Mouse (Mus musculus): Measurements from ENCODE around the gene Ppp2r3a. TPM values are rescaled to one million over a fixed set of nuclear protein-coding genes. Genes with fewer than 3 reads are reported as not detected.

Ppp2r3a gene
- polyA plus RNA-seq, 1 experiment, result 14.3 TPM

DNA sequence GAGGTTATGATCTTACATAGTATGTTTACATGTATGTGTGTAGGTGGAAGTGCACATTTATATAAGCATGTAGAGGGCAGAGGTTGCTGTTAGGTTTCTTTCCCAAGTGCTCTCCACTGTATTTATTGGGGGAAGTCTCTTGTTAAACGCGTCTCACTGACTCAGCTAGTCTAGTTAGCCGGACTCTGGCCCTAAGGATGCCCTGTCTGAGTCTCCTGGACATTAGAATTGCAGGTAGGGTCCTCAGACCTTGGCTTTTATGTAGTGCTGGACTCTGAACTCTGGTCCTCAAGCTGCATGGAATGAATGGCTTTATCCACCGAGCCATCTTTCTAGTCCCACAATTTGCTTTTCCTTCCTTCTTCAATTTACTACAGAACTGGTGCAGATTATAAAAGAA lies 108.0 kb downstream of the Ppp2r3a start:
- Histone ChIP-seq H3K4me1 (ENCODE audit: control insufficient read depth, insufficient read depth, low read length) (no peaks in the 10 kb centered on the region), H3K27me3 (ENCODE audit: control insufficient read depth, insufficient read depth, low read length, poor library complexity, severe bottlenecking) (no peaks in the 10 kb centered on the region), H3K9me3 (replicated peaks; ENCODE audit: control insufficient read depth, insufficient read depth, low read length, poor library complexity, severe bottlenecking) (no peaks in the 10 kb centered on the region), H3K36me3 (ENCODE audit: control insufficient read depth, insufficient read depth, low read length, poor library complexity, severe bottlenecking) (no peaks in the 10 kb centered on the region), H3K27ac (ENCODE audit: insufficient read depth, low read length) (no peak overlapping the region), H3K9ac (ENCODE audit: low read depth, poor library complexity, severe bottlenecking) (no peak overlapping the region), H3K4me3 (ENCODE audit: low read depth, low read length) (no peak overlapping the region)
- TF ChIP-seq POLR2A (IDR thresholded peaks at IDR 0.05; ENCODE audit: insufficient read depth, low read length) (no peak), EP300 (IDR thresholded peaks at IDR 0.05; ENCODE audit: insufficient read depth, low read depth, low read length) (no peak), CTCF (IDR thresholded peaks at IDR 0.05; ENCODE audit: low read depth, low read length) (no peak)

DNA sequence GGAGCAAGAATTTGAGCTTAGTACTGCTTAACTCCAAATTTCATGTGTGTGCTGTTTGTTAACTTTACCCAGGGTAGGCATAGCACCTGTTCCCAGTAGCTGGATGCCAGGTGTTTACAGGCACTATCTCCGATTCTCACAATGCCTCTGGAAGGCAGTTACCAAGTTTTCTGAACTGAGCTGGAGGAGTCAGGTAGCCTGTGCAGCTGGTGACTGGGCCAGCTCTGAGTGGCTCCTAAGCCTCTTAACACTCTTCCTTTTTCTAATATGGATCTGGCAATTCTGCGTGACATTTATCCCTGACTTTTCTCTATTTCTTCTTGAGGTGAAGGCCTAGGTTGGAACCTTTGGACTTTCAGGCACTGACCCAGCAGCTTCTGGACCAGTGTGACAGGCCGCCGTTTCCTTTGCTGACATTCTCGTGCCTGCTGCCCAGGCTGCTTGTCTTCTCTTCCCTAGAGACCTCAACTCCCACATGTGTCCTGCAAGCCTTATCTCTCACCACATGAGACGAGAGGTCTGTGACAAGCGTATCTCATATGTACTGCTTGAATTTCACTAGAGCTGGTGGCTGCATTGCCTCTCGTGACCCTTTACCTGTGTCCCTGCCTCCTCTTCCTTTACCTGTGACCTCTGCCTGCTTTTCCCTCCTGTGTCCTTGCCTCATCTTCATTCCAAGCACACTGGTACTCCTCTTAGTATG lies 137.3 kb downstream of the Ppp2r3a start:
- H3K4me1 ChIP-seq (ENCODE audit: control insufficient read depth, insufficient read depth, low read length), result no peaks in the 10 kb centered on the region
- H3K9ac ChIP-seq (ENCODE audit: low read depth, poor library complexity, severe bottlenecking), result no peak overlapping the region
- no peak overlapping the region for H3K4me3 ChIP-seq (ENCODE audit: low read depth, low read length)
- H3K27ac ChIP-seq (ENCODE audit: insufficient read depth, low read length), result no peak overlapping the region
- H3K27me3 ChIP-seq (ENCODE audit: control insufficient read depth, insufficient read depth, low read length, poor library complexity, severe bottlenecking), result no peaks in the 10 kb centered on the region
- no peak for TF ChIP-seq POLR2A (IDR thresholded peaks at IDR 0.05; ENCODE audit: insufficient read depth, low read length)
- TF ChIP-seq EP300 (IDR thresholded peaks at IDR 0.05; ENCODE audit: insufficient read depth, low read depth, low read length), result no peak
- no peak for TF ChIP-seq CTCF (IDR thresholded peaks at IDR 0.05; ENCODE audit: low read depth, low read length)
- H3K36me3 ChIP-seq (ENCODE audit: control insufficient read depth, insufficient read depth, low read length, poor library complexity, severe bottlenecking), result no peaks in the 10 kb centered on the region
- no peaks in the 10 kb centered on the region for H3K9me3 ChIP-seq (replicated peaks; ENCODE audit: control insufficient read depth, insufficient read depth, low read length, poor library complexity, severe bottlenecking)

DNA sequence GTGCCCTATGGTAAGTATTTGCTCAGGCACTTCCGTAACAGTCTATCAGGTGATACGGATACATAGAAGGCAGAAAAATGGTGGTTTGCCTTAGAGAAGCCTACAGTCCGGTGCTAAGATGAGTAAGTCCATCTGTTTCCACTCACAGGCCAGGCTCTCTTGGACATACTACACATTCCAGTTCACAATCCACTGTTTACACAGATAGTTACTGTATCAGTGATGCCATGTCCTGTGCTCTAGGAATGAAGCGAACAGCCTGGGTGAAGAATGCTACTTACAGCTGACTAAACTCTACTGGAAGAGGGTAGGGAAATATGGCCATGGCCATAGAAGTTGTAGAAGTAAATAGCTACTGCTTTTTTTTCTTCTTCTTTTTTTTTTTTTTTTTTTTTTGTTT lies 138.3 kb downstream of the Ppp2r3a start:
- H3K4me3 ChIP-seq (ENCODE audit: low read depth, low read length), result no peak overlapping the region
- no peaks in the 10 kb centered on the region for H3K27me3 ChIP-seq (ENCODE audit: control insufficient read depth, insufficient read depth, low read length, poor library complexity, severe bottlenecking)
- no peak for TF ChIP-seq POLR2A (IDR thresholded peaks at IDR 0.05; ENCODE audit: insufficient read depth, low read length)
- TF ChIP-seq EP300 (IDR thresholded peaks at IDR 0.05; ENCODE audit: insufficient read depth, low read depth, low read length), result no peak
- TF ChIP-seq CTCF (IDR thresholded peaks at IDR 0.05; ENCODE audit: low read depth, low read length), result no peak
- no peak overlapping the region for H3K27ac ChIP-seq (ENCODE audit: insufficient read depth, low read length)
- H3K9ac ChIP-seq (ENCODE audit: low read depth, poor library complexity, severe bottlenecking), result no peak overlapping the region
- H3K9me3 ChIP-seq (replicated peaks; ENCODE audit: control insufficient read depth, insufficient read depth, low read length, poor library complexity, severe bottlenecking), result no peaks in the 10 kb centered on the region
- no peaks in the 10 kb centered on the region for H3K36me3 ChIP-seq (ENCODE audit: control insufficient read depth, insufficient read depth, low read length, poor library complexity, severe bottlenecking)
- H3K4me1 ChIP-seq (ENCODE audit: control insufficient read depth, insufficient read depth, low read length), result no peaks in the 10 kb centered on the region

DNA sequence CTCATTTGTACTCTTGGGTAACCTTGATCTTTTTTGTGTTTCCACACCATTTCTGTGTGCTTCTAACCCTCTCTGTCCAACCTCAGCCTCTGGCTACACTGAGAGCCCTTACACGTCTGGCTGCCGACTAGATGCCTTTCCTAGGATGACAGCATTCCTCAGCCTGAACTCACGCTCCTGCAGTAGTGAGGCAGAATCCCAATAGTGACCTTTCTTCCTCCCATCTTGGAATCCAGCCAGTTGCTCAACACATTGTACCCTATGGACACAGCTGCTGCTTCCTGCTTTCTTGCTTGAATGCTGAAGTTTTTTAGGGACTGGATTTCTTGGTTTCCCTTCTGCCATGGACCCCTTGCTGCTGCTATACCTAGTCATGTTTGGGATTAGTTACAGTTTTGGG lies 141.6 kb downstream of the Ppp2r3a start:
- no peaks in the 10 kb centered on the region for H3K9me3 ChIP-seq (replicated peaks; ENCODE audit: control insufficient read depth, insufficient read depth, low read length, poor library complexity, severe bottlenecking)
- H3K36me3 ChIP-seq (ENCODE audit: control insufficient read depth, insufficient read depth, low read length, poor library complexity, severe bottlenecking), result no peaks in the 10 kb centered on the region
- no peaks in the 10 kb centered on the region for H3K27me3 ChIP-seq (ENCODE audit: control insufficient read depth, insufficient read depth, low read length, poor library complexity, severe bottlenecking)
- no peaks in the 10 kb centered on the region for H3K4me1 ChIP-seq (ENCODE audit: control insufficient read depth, insufficient read depth, low read length)
- no peak overlapping the region for H3K27ac ChIP-seq (ENCODE audit: insufficient read depth, low read length)
- no peak overlapping the region for H3K9ac ChIP-seq (ENCODE audit: low read depth, poor library complexity, severe bottlenecking)
- no peak overlapping the region for H3K4me3 ChIP-seq (ENCODE audit: low read depth, low read length)
- TF ChIP-seq POLR2A (IDR thresholded peaks at IDR 0.05; ENCODE audit: insufficient read depth, low read length) (no peak), EP300 (IDR thresholded peaks at IDR 0.05; ENCODE audit: insufficient read depth, low read depth, low read length) (no peak), CTCF (IDR thresholded peaks at IDR 0.05; ENCODE audit: low read depth, low read length) (no peak)

DNA sequence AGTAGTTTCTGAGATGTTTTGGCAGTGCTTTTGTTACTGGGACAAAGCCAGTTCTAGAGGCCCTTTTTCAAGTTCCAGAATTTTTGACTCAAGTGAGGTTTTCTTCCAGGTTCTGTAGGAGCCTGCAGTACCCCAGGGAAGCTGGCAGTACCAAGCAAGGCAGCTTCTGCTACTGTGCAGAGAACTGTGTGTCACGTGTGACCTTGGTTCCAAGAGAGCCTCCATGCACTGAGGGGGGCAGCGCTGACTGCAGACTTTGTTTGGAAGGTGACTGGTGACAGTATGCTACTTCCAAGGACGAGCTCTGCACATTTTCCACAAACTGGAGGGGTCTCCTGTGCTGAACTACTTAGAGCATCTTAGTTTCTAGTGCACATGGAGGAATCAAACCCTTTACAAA lies 144.2 kb downstream of the Ppp2r3a start:
- TF ChIP-seq POLR2A (IDR thresholded peaks at IDR 0.05; ENCODE audit: insufficient read depth, low read length), result no peak
- TF ChIP-seq CTCF (IDR thresholded peaks at IDR 0.05; ENCODE audit: low read depth, low read length), result no peak
- no peak for TF ChIP-seq EP300 (IDR thresholded peaks at IDR 0.05; ENCODE audit: insufficient read depth, low read depth, low read length)
- Histone ChIP-seq H3K9ac (ENCODE audit: low read depth, poor library complexity, severe bottlenecking) (no peak overlapping the region), H3K36me3 (ENCODE audit: control insufficient read depth, insufficient read depth, low read length, poor library complexity, severe bottlenecking) (0 out of 2 replicates have a peak, but pooled peaks cover 1% of the 10 kb centered on the region), H3K27me3 (ENCODE audit: control insufficient read depth, insufficient read depth, low read length, poor library complexity, severe bottlenecking) (no peaks in the 10 kb centered on the region), H3K4me3 (ENCODE audit: low read depth, low read length) (no peak overlapping the region), H3K9me3 (replicated peaks; ENCODE audit: control insufficient read depth, insufficient read depth, low read length, poor library complexity, severe bottlenecking) (no peaks in the 10 kb centered on the region), H3K4me1 (ENCODE audit: control insufficient read depth, insufficient read depth, low read length) (no peaks in the 10 kb centered on the region), H3K27ac (ENCODE audit: insufficient read depth, low read length) (no peak overlapping the region)

DNA sequence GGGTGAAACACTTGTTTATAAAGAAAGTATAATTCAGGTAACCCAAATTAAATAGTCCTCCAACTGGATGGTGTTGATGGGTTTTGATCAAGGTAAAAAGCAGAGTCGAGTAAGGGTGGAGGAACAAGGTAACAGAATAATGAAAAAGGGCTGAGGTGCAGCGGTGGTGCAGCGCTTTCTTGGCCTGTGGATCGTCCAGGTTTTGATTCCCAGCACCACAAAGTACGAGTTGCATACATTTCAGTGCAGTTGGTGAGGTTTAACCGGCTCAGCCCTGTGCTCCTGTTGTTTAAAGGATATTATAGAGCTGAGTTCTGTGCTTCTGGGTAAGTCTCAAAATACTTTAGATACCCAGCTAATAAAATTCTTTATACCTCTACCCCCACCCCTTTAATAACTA lies 145.9 kb downstream of the Ppp2r3a start:
- Histone ChIP-seq H3K9ac (ENCODE audit: low read depth, poor library complexity, severe bottlenecking) (no peak overlapping the region), H3K36me3 (ENCODE audit: control insufficient read depth, insufficient read depth, low read length, poor library complexity, severe bottlenecking) (peaks cover 16% of the 10 kb centered on the region), H3K27ac (ENCODE audit: insufficient read depth, low read length) (no peak overlapping the region)

More for the DNA sequence above, 145.9 kb downstream of the Ppp2r3a start:
- TF ChIP-seq POLR2A (IDR thresholded peaks at IDR 0.05; ENCODE audit: insufficient read depth, low read length) (no peak), EP300 (IDR thresholded peaks at IDR 0.05; ENCODE audit: insufficient read depth, low read depth, low read length) (no peak), CTCF (IDR thresholded peaks at IDR 0.05; ENCODE audit: low read depth, low read length) (no peak)
- no peaks in the 10 kb centered on the region for H3K4me1 ChIP-seq (ENCODE audit: control insufficient read depth, insufficient read depth, low read length)
- H3K9me3 ChIP-seq (replicated peaks; ENCODE audit: control insufficient read depth, insufficient read depth, low read length, poor library complexity, severe bottlenecking), result no peaks in the 10 kb centered on the region
- no peaks in the 10 kb centered on the region for H3K27me3 ChIP-seq (ENCODE audit: control insufficient read depth, insufficient read depth, low read length, poor library complexity, severe bottlenecking)
- H3K4me3 ChIP-seq (ENCODE audit: low read depth, low read length), result no peak overlapping the region

Measured in ES-Bruce4 (cell line).